Mouse (Mus musculus) embryonic facial prominence, embryonic 10.5 days (tissue): Measurements from ENCODE around the gene Tmem211. TPM values are rescaled to one million over a fixed set of nuclear protein-coding genes. Genes with fewer than 3 reads are reported as not detected.

ENCODE experiments used
- DNase-seq: peaks from one replicate; pipeline ENCODE4 v3.0.0-alpha.2; 2017; ENCODE audit warnings: low spot score
- H3K27ac ChIP-seq: fragments of 300-500 bp; sonication (generic); replicated peaks from 2 replicates; pipeline ENCODE4 v1.5.1; 2016; ENCODE audit warnings: mild to moderate bottlenecking
- H3K27me3 ChIP-seq: fragments of 300-500 bp; sonication (generic); replicated peaks from 2 replicates; pipeline ENCODE4 v1.6.1; 2016; ENCODE audit warnings: low read depth, mild to moderate bottlenecking; ENCODE audit not compliant: poor library complexity, severe bottlenecking
- H3K36me3 ChIP-seq: fragments of 300-500 bp; sonication (generic); replicated peaks from 2 replicates; pipeline ENCODE4 v1.6.1; 2016; ENCODE audit warnings: mild to moderate bottlenecking, moderate library complexity
- H3K4me1 ChIP-seq: fragments of 300-500 bp; sonication (generic); 2 replicates; pipeline ENCODE4 v1.6.1; 2016
- H3K4me3 ChIP-seq: fragments of 300-500 bp; sonication (generic); 2 replicates; pipeline ENCODE4 v1.5.1; 2016; ENCODE audit warnings: mild to moderate bottlenecking, moderate library complexity
- H3K9me3 ChIP-seq: fragments of 300-500 bp; sonication (generic); 2 replicates; pipeline ENCODE4 v1.6.1; 2016; ENCODE audit warnings: mild to moderate bottlenecking
- WGBS: fragments of 180-500 bp; shearing (Covaris S2); methylation state at CpG from one replicate; pipeline ENCODE4 v1.1.7; 2016; 5-methylcytosine and 5-hydroxymethylcytosine counted together
- polyA plus RNA-seq: library from polyadenylated mRNA; unstranded; fragments of >200 nt; fragmentation: Nextera tagmentation; extraction: Ambion mirVana; gene quantifications from 2 replicates; pipeline ENCODE4 v1.2.1, GENCODE M21; 2016

Gene Tmem211
- 0.21 and 0.46 TPM in 2 replicates for polyA plus RNA-seq

DNA sequence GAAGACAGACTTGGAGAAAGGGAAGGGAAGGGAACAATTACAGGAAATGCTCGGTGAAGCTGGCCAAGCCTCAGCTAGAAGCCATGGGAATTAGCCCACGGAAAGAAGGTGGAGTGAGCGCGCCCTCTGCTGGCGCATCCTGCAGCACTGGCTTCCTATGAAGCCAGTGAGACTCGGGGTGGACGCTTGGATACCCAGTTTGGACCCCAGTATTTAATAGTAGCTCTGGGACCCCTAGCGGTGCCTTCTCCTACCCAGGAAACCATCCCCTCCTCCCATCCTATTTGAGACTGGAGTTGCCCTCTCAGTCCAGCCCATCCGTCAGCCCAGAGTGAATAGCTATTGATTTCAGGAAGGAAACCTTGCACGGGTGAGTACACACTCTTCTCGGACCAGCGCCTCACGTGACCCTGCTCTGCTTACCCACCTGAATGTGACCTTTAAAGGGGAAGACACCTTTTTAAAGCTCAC is at the start of gene Tmem211:
Gene Tmem211, plus strand, starts transcription at position 278 of the 471 bp plus-strand sequence.
- 1% methylated on average over 13 of the region's 13 CpGs for WGBS
- Histone ChIP-seq H3K36me3 (no peaks in the 10 kb centered on the region), H3K9me3 (no peaks in the 10 kb centered on the region), H3K27ac (peak within 1 kb of the TSS; percentile 81), H3K4me1 (peaks cover 26% of the 10 kb centered on the region), H3K4me3 (peak within 1 kb of the TSS; percentile 48), H3K27me3 (no peaks in the 10 kb centered on the region)
- peak; percentile 92 for DNase-seq

DNA sequence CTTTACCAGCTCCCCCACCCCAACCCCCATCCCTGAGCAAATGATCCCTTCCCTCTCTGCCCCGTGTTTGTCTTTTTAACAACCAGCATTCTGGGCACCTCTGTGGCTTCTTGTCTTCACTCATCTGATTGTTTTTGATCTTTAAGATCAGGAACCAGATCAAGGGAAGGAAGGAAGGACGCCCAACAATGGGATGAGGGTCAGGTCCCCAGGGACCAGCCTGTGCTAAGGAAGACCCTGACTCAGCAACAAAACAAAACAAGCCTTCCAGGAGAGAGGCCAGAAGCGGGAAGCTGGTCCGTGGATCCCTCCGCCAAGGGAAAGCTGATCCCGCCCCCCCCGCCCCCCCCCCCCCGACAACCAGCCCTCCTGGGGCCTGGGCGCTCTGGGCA is 47.3 kb upstream of the Tmem211 start:
- 2% methylated on average over 6 of the region's 9 CpGs for WGBS
- H3K36me3 ChIP-seq, result peaks cover 19% of the 10 kb centered on the region
- no peaks in the 10 kb centered on the region for H3K27me3 ChIP-seq
- peaks cover 35% of the 10 kb centered on the region for H3K4me1 ChIP-seq
- H3K27ac ChIP-seq, result peak overlapping the region; percentile 89
- DNase-seq, result no peak
- H3K9me3 ChIP-seq, result no peaks in the 10 kb centered on the region
- H3K4me3 ChIP-seq, result peak overlapping the region; percentile 56

DNA sequence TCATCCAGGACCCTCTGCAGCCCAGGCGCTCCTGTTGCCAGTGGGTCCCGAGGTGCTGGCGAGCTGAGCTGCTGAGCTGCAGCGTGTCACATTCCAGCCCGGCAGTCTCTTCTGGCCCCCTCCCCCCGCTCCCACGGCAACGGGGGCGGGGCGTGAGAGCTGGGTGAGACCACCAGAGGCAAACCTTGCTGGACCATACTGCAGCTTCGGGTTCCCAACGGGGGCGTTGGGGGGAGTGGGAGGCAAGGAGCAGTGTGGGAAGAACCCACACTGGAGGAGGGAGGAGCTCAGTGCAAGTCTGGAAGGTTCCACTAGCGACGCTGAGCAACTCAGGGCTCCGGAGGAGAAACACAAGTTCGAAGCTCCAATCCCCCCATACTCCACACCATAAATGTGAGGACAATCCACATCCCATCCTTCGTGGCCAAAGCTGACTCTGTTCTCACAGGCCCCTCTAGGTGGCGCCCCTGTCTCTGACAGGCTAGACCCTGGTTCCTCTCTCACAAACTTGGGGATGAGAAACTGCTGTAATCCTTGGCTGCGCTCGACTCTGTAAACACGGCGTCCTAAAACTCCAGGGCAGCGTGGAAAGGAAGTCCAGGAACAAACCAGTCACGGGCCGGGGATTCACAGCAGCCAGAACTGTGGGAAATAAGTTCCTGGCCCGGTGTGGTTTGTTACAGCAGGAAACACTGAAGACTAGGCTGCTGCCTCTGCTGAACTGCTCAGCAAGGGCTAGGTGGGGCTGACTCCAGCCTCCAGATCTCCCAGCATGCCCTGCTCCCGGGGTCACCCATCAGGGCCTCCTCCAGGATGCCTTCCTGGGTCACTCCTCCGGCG is 46.6 kb upstream of the Tmem211 start:
- Histone ChIP-seq H3K4me3 (peak overlapping the region; percentile 56), H3K27me3 (no peaks in the 10 kb centered on the region), H3K4me1 (peaks cover 31% of the 10 kb centered on the region), H3K9me3 (no peaks in the 10 kb centered on the region), H3K36me3 (peaks cover 20% of the 10 kb centered on the region), H3K27ac (peak overlapping the region; percentile 89)
- peak; percentile 91 for DNase-seq
- 3% methylated on average over 30 of the region's 30 CpGs for WGBS

DNA sequence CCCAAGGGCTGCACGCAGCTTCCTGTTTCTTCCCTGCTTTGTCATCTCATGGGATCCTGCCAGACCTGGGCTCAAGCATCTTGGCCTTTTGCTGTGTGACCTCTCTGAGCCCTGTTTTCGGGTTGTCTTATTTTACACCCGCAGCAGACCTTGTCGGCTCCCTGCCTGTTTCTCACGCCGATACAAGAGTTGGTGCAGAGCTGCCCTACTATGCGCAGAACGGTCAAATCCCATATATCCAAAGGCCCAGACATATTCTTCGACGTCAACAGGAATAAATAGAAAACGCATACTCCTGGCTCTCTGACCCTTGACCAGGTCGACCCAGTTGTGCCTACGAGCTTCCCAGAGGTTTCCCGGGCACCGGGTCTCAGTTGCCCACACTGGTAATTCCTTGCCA is 46.0 kb upstream of the Tmem211 start:
- no peaks in the 10 kb centered on the region for H3K9me3 ChIP-seq
- peak overlapping the region; percentile 56 for H3K4me3 ChIP-seq
- peaks cover 30% of the 10 kb centered on the region for H3K4me1 ChIP-seq
- H3K36me3 ChIP-seq, result peaks cover 20% of the 10 kb centered on the region
- peak overlapping the region; percentile 89 for H3K27ac ChIP-seq
- WGBS, result 81% methylated on average over 15 of the region's 15 CpGs
- no peak for DNase-seq
- H3K27me3 ChIP-seq, result no peaks in the 10 kb centered on the region

DNA sequence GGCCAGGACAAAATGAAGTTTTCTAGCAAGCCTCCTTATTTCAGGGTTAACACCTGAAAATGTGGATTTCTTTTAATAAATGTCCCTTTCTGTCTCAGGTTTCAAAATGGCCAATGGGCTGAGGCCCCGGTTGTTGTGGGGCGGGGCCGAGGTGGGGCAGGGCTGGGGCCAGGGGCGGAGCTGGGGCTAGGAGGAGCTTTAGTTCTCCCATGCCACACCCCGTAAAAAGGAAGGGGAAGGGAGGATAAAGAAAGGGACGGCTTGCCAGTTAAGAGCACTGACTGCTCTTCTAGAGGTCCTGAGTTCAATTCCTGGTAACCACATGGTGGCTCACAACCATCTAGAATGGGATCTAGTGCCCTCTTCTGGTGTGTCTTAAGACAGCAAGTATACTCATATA is 45.3 kb upstream of the Tmem211 start:
- Histone ChIP-seq H3K4me3 (no peak overlapping the region), H3K36me3 (peaks cover 20% of the 10 kb centered on the region), H3K27ac (no peak overlapping the region), H3K4me1 (peaks cover 30% of the 10 kb centered on the region), H3K9me3 (no peaks in the 10 kb centered on the region), H3K27me3 (no peaks in the 10 kb centered on the region)
- DNase-seq, result peak; percentile 45
- WGBS, result 38% methylated on average over 6 of the region's 6 CpGs

DNA sequence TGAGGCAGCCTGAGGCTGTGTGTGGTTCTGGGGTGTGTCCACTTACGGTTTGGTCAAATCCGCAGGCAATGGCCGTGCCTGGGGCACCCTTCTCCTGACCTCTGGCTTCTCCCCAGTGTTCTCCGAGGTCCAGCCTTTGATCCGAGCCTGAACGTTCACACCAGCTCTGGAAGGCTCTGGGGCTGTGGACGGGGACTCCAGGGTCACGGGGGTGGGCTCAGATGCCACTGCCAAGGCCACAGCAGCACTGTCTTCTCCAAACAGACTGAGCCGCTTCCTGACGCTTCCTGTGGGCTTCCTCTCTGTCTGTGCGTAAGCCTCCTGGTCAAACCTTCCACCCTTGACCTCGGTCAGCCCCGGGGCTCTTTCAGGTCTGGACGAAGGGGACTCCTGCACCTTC is 36.2 kb upstream of the Tmem211 start:
- Histone ChIP-seq H3K27me3 (no peaks in the 10 kb centered on the region), H3K9me3 (no peaks in the 10 kb centered on the region), H3K27ac (peak overlapping the region; percentile 55; the same call in 1 of the 2 replicates), H3K4me3 (no peak overlapping the region), H3K4me1 (peaks cover 20% of the 10 kb centered on the region), H3K36me3 (peaks cover 41% of the 10 kb centered on the region)
- 67% methylated on average over 14 of the region's 14 CpGs for WGBS
- DNase-seq, result no peak

DNA sequence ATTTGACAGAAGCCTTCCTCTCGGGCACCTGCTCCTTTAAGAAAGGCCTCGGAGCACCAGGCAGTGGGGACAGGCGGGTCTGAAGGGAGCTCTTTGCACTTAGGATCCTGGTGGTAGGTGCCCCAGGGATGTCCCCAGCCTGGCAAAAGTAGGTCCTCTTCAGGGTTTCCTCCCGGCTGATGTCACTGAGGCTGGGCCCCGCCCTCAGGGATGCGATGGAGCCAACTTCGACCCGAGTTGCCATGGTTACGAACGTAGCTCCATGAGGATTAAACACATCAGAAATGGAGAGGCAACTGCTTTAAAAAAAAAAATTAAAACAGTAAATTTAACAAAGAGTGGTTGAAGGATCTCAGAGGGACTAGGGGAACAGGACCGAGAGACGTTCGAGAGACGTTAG is 34.8 kb upstream of the Tmem211 start:
- Histone ChIP-seq H3K27me3 (no peaks in the 10 kb centered on the region), H3K9me3 (no peaks in the 10 kb centered on the region), H3K4me3 (no peak overlapping the region), H3K27ac (no peak overlapping the region), H3K4me1 (peaks cover 24% of the 10 kb centered on the region), H3K36me3 (peaks cover 38% of the 10 kb centered on the region)
- 85% methylated on average over 14 of the region's 14 CpGs for WGBS
- DNase-seq, result no peak

DNA sequence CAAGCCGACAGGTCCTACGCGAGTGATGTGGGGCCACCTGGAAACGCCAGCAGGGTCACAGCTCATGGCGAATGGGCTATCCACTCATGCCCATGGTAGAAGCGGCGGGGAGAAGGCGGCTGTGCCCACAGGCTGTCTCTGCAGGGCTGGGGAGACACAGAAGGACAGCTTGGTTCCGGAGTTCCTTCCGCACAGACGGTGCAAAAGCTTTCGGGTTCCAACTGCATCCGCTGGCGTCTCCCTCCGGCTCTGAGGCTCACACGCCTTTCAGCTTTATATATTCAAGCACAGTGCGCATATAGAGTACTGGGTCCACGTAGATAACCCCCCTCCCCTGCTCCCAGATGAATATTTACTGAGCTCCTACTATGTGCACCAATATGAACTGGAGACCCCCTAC is 32.9 kb upstream of the Tmem211 start:
- H3K4me1 ChIP-seq, result peaks cover 30% of the 10 kb centered on the region
- no peak for DNase-seq
- peaks cover 28% of the 10 kb centered on the region for H3K36me3 ChIP-seq
- no peaks in the 10 kb centered on the region for H3K9me3 ChIP-seq
- no peaks in the 10 kb centered on the region for H3K27me3 ChIP-seq
- H3K27ac ChIP-seq, result no peak overlapping the region
- no peak overlapping the region for H3K4me3 ChIP-seq
- 90% methylated on average over 18 of the region's 18 CpGs for WGBS

DNA sequence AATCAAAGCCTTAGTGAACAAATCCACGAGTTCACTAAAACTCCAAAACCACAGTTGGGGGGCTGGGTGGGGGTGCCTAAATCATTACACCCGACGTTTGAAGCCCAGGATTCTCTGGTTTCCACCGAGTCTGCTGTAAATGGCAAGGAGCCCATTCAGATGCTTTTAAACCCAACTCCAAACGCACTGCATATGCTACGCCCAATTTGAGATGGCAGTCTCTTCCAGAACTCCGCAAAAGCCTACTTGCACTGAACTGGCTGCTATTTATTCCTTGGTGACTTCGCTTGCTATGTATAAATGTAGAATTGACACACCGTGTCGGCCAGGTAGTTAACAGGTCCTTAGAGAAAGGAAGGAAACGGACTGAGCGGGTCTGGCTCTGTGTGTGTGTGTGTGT is 31.3 kb upstream of the Tmem211 start:
- no peak overlapping the region for H3K27ac ChIP-seq
- 90% methylated on average over 12 of the region's 12 CpGs for WGBS
- peaks cover 37% of the 10 kb centered on the region for H3K4me1 ChIP-seq
- H3K9me3 ChIP-seq, result no peaks in the 10 kb centered on the region
- H3K36me3 ChIP-seq, result peaks cover 13% of the 10 kb centered on the region
- no peaks in the 10 kb centered on the region for H3K27me3 ChIP-seq
- DNase-seq, result no peak
- H3K4me3 ChIP-seq, result no peak overlapping the region

DNA sequence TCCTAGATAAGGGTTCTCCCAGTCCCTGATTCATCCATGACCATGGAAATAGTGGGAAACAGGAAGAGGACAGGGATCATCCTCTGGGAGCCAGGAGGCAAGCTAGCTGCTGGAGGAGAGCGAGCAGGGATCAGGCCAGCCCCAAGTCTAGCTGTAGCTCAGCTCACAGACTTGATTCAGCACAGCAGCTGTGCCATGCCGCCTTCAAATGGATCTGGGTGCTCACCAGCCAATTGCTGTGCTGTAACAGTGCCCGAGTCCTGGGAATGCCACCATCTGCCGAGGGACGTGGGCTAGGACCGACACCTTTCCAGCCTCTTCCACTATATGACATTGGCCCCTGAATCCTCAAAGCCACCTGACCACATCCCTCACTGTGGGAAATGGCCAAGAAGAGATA is 30.8 kb upstream of the Tmem211 start:
- DNase-seq, result no peak
- Histone ChIP-seq H3K27ac (no peak overlapping the region), H3K4me1 (peaks cover 32% of the 10 kb centered on the region), H3K27me3 (no peaks in the 10 kb centered on the region), H3K4me3 (no peak overlapping the region), H3K36me3 (peaks cover 9% of the 10 kb centered on the region; the same call in 1 of the 2 replicates), H3K9me3 (no peaks in the 10 kb centered on the region)
- WGBS, result 95% methylated on average over 6 of the region's 6 CpGs

DNA sequence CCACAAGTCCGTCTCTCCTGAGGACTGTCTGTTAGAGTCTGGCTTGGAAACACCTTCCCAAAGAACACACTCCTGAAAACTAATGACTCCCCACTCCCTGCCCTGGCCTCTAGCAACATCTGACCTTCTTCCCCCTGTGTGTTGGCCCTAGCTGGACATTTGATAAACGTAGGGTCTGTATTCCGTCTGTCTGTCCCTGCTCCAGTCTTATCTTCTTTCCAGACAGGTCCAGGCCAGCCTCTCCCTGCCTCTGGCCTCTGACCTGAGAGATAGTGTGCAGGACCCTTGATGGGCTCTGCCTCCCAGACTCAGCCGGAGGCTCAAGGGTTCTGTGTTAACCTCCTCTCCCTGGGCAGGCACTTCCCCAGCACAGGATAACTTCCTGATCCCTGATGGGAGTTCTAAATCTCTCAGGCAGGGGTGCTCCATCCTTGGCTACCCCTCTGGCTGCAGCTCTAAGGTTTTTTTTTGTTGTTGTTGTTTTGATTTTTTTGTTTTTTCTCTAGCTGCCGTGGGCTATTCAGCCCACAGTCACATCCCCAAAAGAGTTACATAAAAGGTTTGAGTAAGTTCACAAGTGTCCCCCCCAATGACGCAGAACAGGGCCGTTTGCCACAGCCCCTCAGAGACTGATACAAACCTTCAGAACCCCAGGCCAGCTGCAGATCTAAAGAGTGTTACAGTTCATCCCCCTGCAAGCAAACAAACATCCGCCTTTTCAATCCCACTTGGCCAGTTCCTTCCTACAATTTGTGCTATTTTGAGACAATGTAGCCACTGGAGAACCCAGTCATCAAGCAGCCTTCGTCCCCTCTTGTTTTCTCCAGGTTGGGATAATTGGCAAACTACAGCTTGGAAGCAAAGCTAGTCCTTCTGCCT is 29.6 kb upstream of the Tmem211 start:
- Histone ChIP-seq H3K27me3 (no peaks in the 10 kb centered on the region), H3K9me3 (no peaks in the 10 kb centered on the region), H3K4me1 (peaks cover 28% of the 10 kb centered on the region), H3K36me3 (no peaks in the 10 kb centered on the region), H3K27ac (peak overlapping the region; percentile 36), H3K4me3 (no peak overlapping the region)
- 60% methylated on average over 9 of the region's 9 CpGs for WGBS
- DNase-seq, result no peak

DNA sequence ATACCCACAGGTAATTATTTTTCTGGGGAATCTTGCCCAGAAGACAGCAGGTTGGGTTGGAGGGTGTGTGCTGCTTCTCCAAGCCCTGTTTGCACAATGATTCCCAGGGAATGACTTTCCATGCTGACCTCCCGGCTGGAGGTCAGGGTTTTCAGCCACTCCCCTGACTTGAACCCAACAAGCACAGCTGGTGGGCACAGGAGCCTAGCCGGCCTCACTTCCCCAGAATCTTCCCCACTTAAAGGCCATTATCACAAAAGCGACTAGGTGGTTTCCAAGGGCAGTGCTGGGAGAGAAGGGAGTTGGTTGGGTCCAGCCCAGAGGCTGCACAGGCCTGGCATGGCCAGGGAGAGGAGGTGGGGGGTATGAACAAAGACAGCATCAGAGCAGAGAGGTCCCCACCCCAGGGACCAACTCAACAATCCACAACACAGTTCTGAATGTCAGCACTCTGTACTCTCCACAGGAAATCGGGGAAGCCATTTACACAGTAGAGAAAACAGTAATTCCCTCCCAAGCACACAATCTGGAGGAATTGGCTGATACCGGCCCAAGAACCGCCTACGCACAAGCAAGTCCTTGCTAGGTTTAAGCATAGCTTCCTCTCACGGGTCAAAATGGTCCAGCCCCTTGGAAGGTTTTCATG is 27.5 kb upstream of the Tmem211 start:
- Histone ChIP-seq H3K36me3 (no peaks in the 10 kb centered on the region), H3K9me3 (peaks cover 4% of the 10 kb centered on the region; the same call in 1 of the 2 replicates), H3K27ac (no peak overlapping the region), H3K4me1 (peaks cover 25% of the 10 kb centered on the region), H3K4me3 (no peak overlapping the region), H3K27me3 (no peaks in the 10 kb centered on the region)
- 50% methylated on average over 8 of the region's 8 CpGs for WGBS
- DNase-seq, result no peak
